Mouse (Mus musculus): ENCODE results near the gene Rad23a.
"Not testable (repeated sequence)": the region's sequence is repeated elsewhere in the genome, so short reads cannot be mapped to it uniquely, and the experiment has no call there.

Gene Rad23a

GRCm38 (mm10) chr8:84841514-84841913 is 1.0 kb upstream of the Rad23a start:
- DNase-seq (ENCODE audit: low spot score in 2 of 2) = no peak

- no peak for DNase-seq (ENCODE audit: low spot score in 2 of 2)
Measured at GRCm38 (mm10) chr8:84839875-84840247, 604 bp downstream of the Rad23a start.

- no peak for DNase-seq (ENCODE audit: low spot score in 2 of 2)
Measured at GRCm38 (mm10) chr8:84839411-84839810, 1.1 kb downstream of the Rad23a start.

GRCm38 (mm10) chr8:84838513-84838912 is 2.0 kb downstream of the Rad23a start:
- no peak for DNase-seq (ENCODE audit: low spot score in 2 of 2)

GRCm38 (mm10) chr8:84837912-84838470 is 2.5 kb downstream of the Rad23a start:
- no peak for DNase-seq (ENCODE audit: low spot score in 2 of 2)

GRCm38 (mm10) chr8:84837149-84837911 is 3.1 kb downstream of the Rad23a start:
- no peak for DNase-seq (ENCODE audit: low spot score in 2 of 2)

GRCm38 (mm10) chr8:84834866-84835855 is 5.3 kb downstream of the Rad23a start:
- DNase-seq (ENCODE audit: low spot score in 2 of 2) = peak; percentile 68 to 94

- no peak for DNase-seq (ENCODE audit: low spot score in 2 of 2)
Measured at GRCm38 (mm10) chr8:84834002-84834865, 6.2 kb downstream of the Rad23a start.

- DNase-seq (ENCODE audit: low spot score in 2 of 2) = no peak
Measured at GRCm38 (mm10) chr8:84832759-84833742, 7.4 kb downstream of the Rad23a start.

- DNase-seq (ENCODE audit: low spot score in 2 of 2) = peak; percentile 50 to 76
Measured at GRCm38 (mm10) chr8:84832034-84832717, 8.3 kb downstream of the Rad23a start.

- no peak for DNase-seq (ENCODE audit: low spot score in 2 of 2)
Measured at GRCm38 (mm10) chr8:84831490-84831889, 9.0 kb downstream of the Rad23a start, which contains the start of gene Gadd45gip1. Gadd45gip1 (plus strand) TSS chr8:84831522.

- DNase-seq (ENCODE audit: low spot score in 2 of 2) = not testable (repeated sequence)
Measured at GRCm38 (mm10) chr8:84826518-84826917, 13.9 kb downstream of the Rad23a start.

- DNase-seq (ENCODE audit: low spot score in 2 of 2) = no peak
Measured at GRCm38 (mm10) chr8:84825636-84826035, 14.8 kb downstream of the Rad23a start.

GRCm38 (mm10) chr8:84823653-84824052 is 16.8 kb downstream of the Rad23a start:
- DNase-seq (ENCODE audit: low spot score in 2 of 2) = peak; percentile 49 to 70

- DNase-seq (ENCODE audit: low spot score in 2 of 2) = no peak
Measured at GRCm38 (mm10) chr8:84822723-84823122, 17.7 kb downstream of the Rad23a start, which contains the start of gene Dand5. Dand5 (minus strand) TSS chr8:84822823.

GRCm38 (mm10) chr8:84816117-84816516 is 24.3 kb downstream of the Rad23a start:
- no peak for DNase-seq (ENCODE audit: low spot score in 2 of 2)

- peak; percentile 98 to 99 for DNase-seq (ENCODE audit: low spot score in 2 of 2)
Measured at GRCm38 (mm10) chr8:84815547-84815946, 24.9 kb downstream of the Rad23a start.

GRCm38 (mm10) chr8:84814555-84815441 is 25.7 kb downstream of the Rad23a start:
- DNase-seq (ENCODE audit: low spot score in 2 of 2) = peak; percentile 41 to 76

Measured in cerebellum, postnatal 4 days (tissue).